Mouse (Mus musculus): ENCODE results near the gene Pdik1l. TPM values are rescaled to one million over a fixed set of nuclear protein-coding genes. Genes with fewer than 3 reads are reported as not detected.
"Not testable (repeated sequence)": the region's sequence is repeated elsewhere in the genome, so short reads cannot be mapped to it uniquely, and the experiment has no call there.

Pdik1l gene
- polyA plus RNA-seq, 1 experiment from 2014 or later: 10.0 TPM

DNA sequence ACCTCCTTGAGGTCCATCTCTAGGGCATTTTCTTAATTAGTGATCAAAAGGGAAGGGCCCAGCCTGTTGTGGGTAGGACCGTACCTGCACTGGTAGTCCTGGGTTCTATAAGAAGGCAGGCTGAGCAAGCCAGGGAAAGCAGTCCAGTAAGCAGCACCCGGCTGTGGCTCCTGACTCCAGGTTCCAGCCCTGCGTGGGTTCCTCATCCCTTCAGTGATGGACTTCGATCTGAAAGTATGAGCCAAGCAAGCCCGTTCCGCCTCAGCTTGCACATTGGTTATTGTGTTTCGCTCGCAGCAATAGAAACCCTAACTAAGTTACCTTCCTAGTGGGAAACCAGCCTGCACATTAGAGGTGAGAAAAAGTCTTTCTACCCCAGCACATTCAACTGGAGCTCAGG, 9.7 kb upstream of the Pdik1l start:
- Histone ChIP-seq H3K9me3 (ENCODE audit: low read length) (no peaks in the 10 kb centered on the region), H3K4me1 (ENCODE audit: insufficient read depth, low read depth, low read length) (no peaks in the 10 kb centered on the region), H3K36me3 (ENCODE audit: insufficient read depth, low read length) (no peaks in the 10 kb centered on the region), H3K27ac (ENCODE audit: low read length) (no peak overlapping the region), H3K4me2 (replicated peaks; ENCODE audit: low read depth, low read length) (no peak overlapping the region), H3K4me3 (ENCODE audit: low read depth, low read length) (no peak overlapping the region), H3K9ac (replicated peaks; ENCODE audit: low read depth) (no peak overlapping the region), H3K27me3 (replicated peaks; ENCODE audit: insufficient read depth, low read length) (no peaks in the 10 kb centered on the region)
- 96% methylated on average over 8 of the region's 8 CpGs for WGBS
- no peak for TF ChIP-seq CTCF (IDR thresholded peaks at IDR 0.05)
- TF ChIP-seq EP300 (IDR thresholded peaks at IDR 0.05): no peak
- DNase-seq (ENCODE audit: low spot score): no peak
- no peak for ATAC-seq

DNA sequence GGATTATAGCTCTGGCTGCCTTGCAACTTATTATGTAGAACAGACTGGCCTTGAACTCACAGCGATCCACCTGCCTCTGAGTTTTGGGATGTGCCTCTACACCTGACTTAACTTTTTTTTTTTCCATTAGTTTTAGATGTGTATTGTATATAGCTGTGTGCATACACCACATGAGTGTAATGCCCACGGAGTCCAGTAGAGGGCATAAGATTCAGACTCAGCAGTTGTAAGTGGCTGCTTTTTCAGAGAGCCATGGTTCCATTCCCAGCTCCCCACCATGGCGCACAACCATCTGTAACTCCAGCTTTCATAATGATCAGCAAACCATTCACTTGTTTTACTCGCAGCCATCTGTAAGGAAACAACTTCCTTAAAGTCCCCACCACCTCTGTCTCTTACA, 8.8 kb upstream of the Pdik1l start:
- WGBS: 90% methylated on average over 4 of the region's 4 CpGs
- no peak for ATAC-seq

GRCm38 (mm10) chr4:134296096-134296495, 8.4 kb upstream of the Pdik1l start:
- not testable (repeated sequence) for H3K9ac ChIP-seq (replicated peaks; ENCODE audit: low read depth); ATAC-seq; H3K36me3 ChIP-seq (ENCODE audit: insufficient read depth, low read length); H3K4me2 ChIP-seq (replicated peaks; ENCODE audit: low read depth, low read length); H3K27ac ChIP-seq (ENCODE audit: low read length); H3K27me3 ChIP-seq (replicated peaks; ENCODE audit: insufficient read depth, low read length); H3K4me1 ChIP-seq (ENCODE audit: insufficient read depth, low read depth, low read length); H3K4me3 ChIP-seq (ENCODE audit: low read depth, low read length); H3K9me3 ChIP-seq (ENCODE audit: low read length); DNase-seq (ENCODE audit: low spot score)
- peak; percentile 6; the same call in 1 of the 2 replicates for TF ChIP-seq CTCF (IDR thresholded peaks at IDR 0.05)
- WGBS: 81% methylated on average over 4 of the region's 4 CpGs

More for the DNA sequence above, 8.8 kb upstream of the Pdik1l start:
- Histone ChIP-seq H3K27me3 (replicated peaks; ENCODE audit: insufficient read depth, low read length) (no peaks in the 10 kb centered on the region), H3K9ac (replicated peaks; ENCODE audit: low read depth) (no peak overlapping the region), H3K4me3 (ENCODE audit: low read depth, low read length) (no peak overlapping the region), H3K36me3 (ENCODE audit: insufficient read depth, low read length) (no peaks in the 10 kb centered on the region), H3K9me3 (ENCODE audit: low read length) (no peaks in the 10 kb centered on the region), H3K27ac (ENCODE audit: low read length) (no peak overlapping the region), H3K4me2 (replicated peaks; ENCODE audit: low read depth, low read length) (no peak overlapping the region), H3K4me1 (ENCODE audit: insufficient read depth, low read depth, low read length) (no peaks in the 10 kb centered on the region)
- DNase-seq (ENCODE audit: low spot score): no peak
- TF ChIP-seq CTCF (IDR thresholded peaks at IDR 0.05) (no peak), EP300 (IDR thresholded peaks at IDR 0.05) (no peak)

- DNase-seq (ENCODE audit: low spot score): peak; percentile 12
Measured at GRCm38 (mm10) chr4:134293692-134294163, 6.0 kb upstream of the Pdik1l start.

GRCm38 (mm10) chr4:134293061-134293691, 5.5 kb upstream of the Pdik1l start:
- Histone ChIP-seq H3K36me3 (ENCODE audit: insufficient read depth, low read length) (no peaks in the 10 kb centered on the region), H3K27ac (ENCODE audit: low read length) (no peak overlapping the region), H3K4me1 (ENCODE audit: insufficient read depth, low read depth, low read length) (peaks cover 6% of the 10 kb centered on the region; the same call in 1 of the 2 replicates), H3K4me3 (ENCODE audit: low read depth, low read length) (no peak overlapping the region), H3K27me3 (replicated peaks; ENCODE audit: insufficient read depth, low read length) (no peaks in the 10 kb centered on the region), H3K9ac (replicated peaks; ENCODE audit: low read depth) (no peak overlapping the region), H3K9me3 (ENCODE audit: low read length) (no peaks in the 10 kb centered on the region), H3K4me2 (replicated peaks; ENCODE audit: low read depth, low read length) (no peak overlapping the region)
- no peak for DNase-seq (ENCODE audit: low spot score)
- TF ChIP-seq EP300 (IDR thresholded peaks at IDR 0.05) (no peak), CTCF (IDR thresholded peaks at IDR 0.05) (no peak)
- 0 out of 2 replicates have a peak, but pooled peaks have one; percentile 19 for ATAC-seq
- WGBS: 60% methylated on average over 18 of the region's 18 CpGs

More at GRCm38 (mm10) chr4:134293692-134294163, 6.0 kb upstream of the Pdik1l start:
- Histone ChIP-seq H3K27ac (ENCODE audit: low read length) (no peak overlapping the region), H3K9me3 (ENCODE audit: low read length) (no peaks in the 10 kb centered on the region), H3K27me3 (replicated peaks; ENCODE audit: insufficient read depth, low read length) (no peaks in the 10 kb centered on the region), H3K4me1 (ENCODE audit: insufficient read depth, low read depth, low read length) (peaks cover under 1% of the 10 kb centered on the region; the same call in 1 of the 2 replicates), H3K4me3 (ENCODE audit: low read depth, low read length) (no peak overlapping the region), H3K4me2 (replicated peaks; ENCODE audit: low read depth, low read length) (no peak overlapping the region), H3K36me3 (ENCODE audit: insufficient read depth, low read length) (no peaks in the 10 kb centered on the region), H3K9ac (replicated peaks; ENCODE audit: low read depth) (no peak overlapping the region)
- WGBS: 42% methylated on average over 9 of the region's 9 CpGs
- ATAC-seq: no peak; the same call in 1 of the 2 replicates
- TF ChIP-seq CTCF (IDR thresholded peaks at IDR 0.05): no peak

GRCm38 (mm10) chr4:134292067-134292466, 4.4 kb upstream of the Pdik1l start:
- Histone ChIP-seq H3K36me3 (ENCODE audit: insufficient read depth, low read length) (no peaks in the 10 kb centered on the region), H3K27ac (ENCODE audit: low read length) (no peak overlapping the region), H3K9me3 (ENCODE audit: low read length) (no peaks in the 10 kb centered on the region), H3K4me1 (ENCODE audit: insufficient read depth, low read depth, low read length) (peaks cover 9% of the 10 kb centered on the region; the same call in 1 of the 2 replicates), H3K4me3 (ENCODE audit: low read depth, low read length) (no peak overlapping the region), H3K9ac (replicated peaks; ENCODE audit: low read depth) (no peak overlapping the region), H3K27me3 (replicated peaks; ENCODE audit: insufficient read depth, low read length) (no peaks in the 10 kb centered on the region), H3K4me2 (replicated peaks; ENCODE audit: low read depth, low read length) (no peak overlapping the region)
- TF ChIP-seq CTCF (IDR thresholded peaks at IDR 0.05) (peak; percentile 95), EP300 (IDR thresholded peaks at IDR 0.05) (no peak)
- DNase-seq (ENCODE audit: low spot score) (peak; percentile 80), ATAC-seq (no peak)
- 19% methylated on average over 7 of the region's 7 CpGs for WGBS
